Mouse (Mus musculus): ENCODE results near the gene Zswim5. TPM values are rescaled to one million over a fixed set of nuclear protein-coding genes. Genes with fewer than 3 reads are reported as not detected.

Gene Zswim5
- polyA plus RNA-seq, 1 experiment, result 2.1 TPM

DNA sequence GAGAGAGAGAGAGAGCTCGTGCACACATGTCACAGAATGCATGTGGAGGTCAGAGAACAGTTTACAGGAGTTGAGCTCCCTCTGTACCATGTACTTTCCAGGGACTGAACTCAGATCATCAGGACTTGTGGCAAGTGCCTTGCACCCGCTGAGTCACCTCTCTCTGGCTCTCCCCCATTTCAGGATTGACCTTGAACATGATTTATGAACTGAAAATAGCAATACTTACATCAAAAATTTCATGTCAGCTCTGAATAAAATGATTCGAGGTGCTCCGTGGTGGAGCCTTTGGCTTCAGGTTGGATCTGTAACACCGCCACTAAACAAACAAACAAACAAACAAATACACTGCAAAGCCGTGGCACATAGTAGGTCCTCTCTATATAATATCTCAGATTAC, 36.3 kb upstream of the Zswim5 start:
- TF ChIP-seq CTCF (IDR thresholded peaks at IDR 0.05; ENCODE audit: low read depth, low read length), result no peak
- no peak for TF ChIP-seq POLR2A (IDR thresholded peaks at IDR 0.05; ENCODE audit: insufficient read depth, low read length)
- no peak for TF ChIP-seq EP300 (IDR thresholded peaks at IDR 0.05; ENCODE audit: insufficient read depth, low read depth, low read length)
- Histone ChIP-seq H3K27me3 (ENCODE audit: control insufficient read depth, insufficient read depth, low read length, poor library complexity, severe bottlenecking) (no peaks in the 10 kb centered on the region; the same call in 1 of the 2 replicates), H3K9me3 (replicated peaks; ENCODE audit: control insufficient read depth, insufficient read depth, low read length, poor library complexity, severe bottlenecking) (no peaks in the 10 kb centered on the region), H3K4me3 (ENCODE audit: low read depth, low read length) (no peak overlapping the region), H3K36me3 (ENCODE audit: control insufficient read depth, insufficient read depth, low read length, poor library complexity, severe bottlenecking) (no peaks in the 10 kb centered on the region), H3K9ac (ENCODE audit: low read depth, poor library complexity, severe bottlenecking) (no peak overlapping the region), H3K27ac (ENCODE audit: insufficient read depth, low read length) (no peak overlapping the region), H3K4me1 (ENCODE audit: control insufficient read depth, insufficient read depth, low read length) (no peaks in the 10 kb centered on the region)

DNA sequence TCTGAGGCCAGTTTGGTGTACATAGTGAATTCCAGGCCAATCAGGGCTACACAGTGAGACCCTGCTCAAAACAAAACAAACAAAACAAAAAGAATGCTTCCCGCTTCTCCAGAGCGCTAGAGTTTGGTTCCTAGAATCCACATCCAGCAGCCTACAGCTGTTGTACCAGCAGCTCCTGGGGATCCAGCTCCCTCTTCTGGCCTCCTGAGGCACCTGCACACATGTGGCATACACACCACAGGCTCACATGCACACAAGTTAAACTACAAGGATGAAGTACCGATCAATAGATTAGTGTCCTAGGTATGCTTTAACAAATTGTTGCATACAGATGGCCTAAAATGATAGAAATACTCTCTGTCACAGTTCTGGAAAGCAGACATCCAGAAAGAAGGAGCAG, 32.9 kb upstream of the Zswim5 start:
- Histone ChIP-seq H3K36me3 (ENCODE audit: control insufficient read depth, insufficient read depth, low read length, poor library complexity, severe bottlenecking) (no peaks in the 10 kb centered on the region), H3K9ac (ENCODE audit: low read depth, poor library complexity, severe bottlenecking) (no peak overlapping the region), H3K4me3 (ENCODE audit: low read depth, low read length) (no peak overlapping the region), H3K9me3 (replicated peaks; ENCODE audit: control insufficient read depth, insufficient read depth, low read length, poor library complexity, severe bottlenecking) (no peaks in the 10 kb centered on the region), H3K27me3 (ENCODE audit: control insufficient read depth, insufficient read depth, low read length, poor library complexity, severe bottlenecking) (no peaks in the 10 kb centered on the region; the same call in 1 of the 2 replicates), H3K4me1 (ENCODE audit: control insufficient read depth, insufficient read depth, low read length) (no peaks in the 10 kb centered on the region), H3K27ac (ENCODE audit: insufficient read depth, low read length) (no peak overlapping the region)
- TF ChIP-seq EP300 (IDR thresholded peaks at IDR 0.05; ENCODE audit: insufficient read depth, low read depth, low read length) (no peak), CTCF (IDR thresholded peaks at IDR 0.05; ENCODE audit: low read depth, low read length) (peak; percentile 51)

GRCm38 (mm10) chr4:116849901-116850300, 27.3 kb upstream of the Zswim5 start:
- Histone ChIP-seq H3K4me1 (ENCODE audit: control insufficient read depth, insufficient read depth, low read length) (no peaks in the 10 kb centered on the region), H3K9me3 (replicated peaks; ENCODE audit: control insufficient read depth, insufficient read depth, low read length, poor library complexity, severe bottlenecking) (no peaks in the 10 kb centered on the region), H3K36me3 (ENCODE audit: control insufficient read depth, insufficient read depth, low read length, poor library complexity, severe bottlenecking) (no peaks in the 10 kb centered on the region), H3K9ac (ENCODE audit: low read depth, poor library complexity, severe bottlenecking) (no peak overlapping the region), H3K4me3 (ENCODE audit: low read depth, low read length) (no peak overlapping the region), H3K27me3 (ENCODE audit: control insufficient read depth, insufficient read depth, low read length, poor library complexity, severe bottlenecking) (no peaks in the 10 kb centered on the region), H3K27ac (ENCODE audit: insufficient read depth, low read length) (no peak overlapping the region)
- no peak for TF ChIP-seq EP300 (IDR thresholded peaks at IDR 0.05; ENCODE audit: insufficient read depth, low read depth, low read length)
- TF ChIP-seq CTCF (IDR thresholded peaks at IDR 0.05; ENCODE audit: low read depth, low read length), result no peak
- no peak for TF ChIP-seq POLR2A (IDR thresholded peaks at IDR 0.05; ENCODE audit: insufficient read depth, low read length)

- Histone ChIP-seq H3K9me3 (replicated peaks; ENCODE audit: control insufficient read depth, insufficient read depth, low read length, poor library complexity, severe bottlenecking) (no peaks in the 10 kb centered on the region), H3K4me3 (ENCODE audit: low read depth, low read length) (no peak overlapping the region), H3K4me1 (ENCODE audit: control insufficient read depth, insufficient read depth, low read length) (no peaks in the 10 kb centered on the region), H3K27ac (ENCODE audit: insufficient read depth, low read length) (no peak overlapping the region), H3K36me3 (ENCODE audit: control insufficient read depth, insufficient read depth, low read length, poor library complexity, severe bottlenecking) (no peaks in the 10 kb centered on the region), H3K27me3 (ENCODE audit: control insufficient read depth, insufficient read depth, low read length, poor library complexity, severe bottlenecking) (no peaks in the 10 kb centered on the region), H3K9ac (ENCODE audit: low read depth, poor library complexity, severe bottlenecking) (no peak overlapping the region)
- TF ChIP-seq CTCF (IDR thresholded peaks at IDR 0.05; ENCODE audit: low read depth, low read length), result no peak
- no peak for TF ChIP-seq POLR2A (IDR thresholded peaks at IDR 0.05; ENCODE audit: insufficient read depth, low read length)
- TF ChIP-seq EP300 (IDR thresholded peaks at IDR 0.05; ENCODE audit: insufficient read depth, low read depth, low read length), result no peak
These were observed 22.9 kb upstream of the Zswim5 start for GRCm38 (mm10) chr4:116854286-116854685.

GRCm38 (mm10) chr4:116857203-116857602, 20.0 kb upstream of the Zswim5 start:
- H3K27me3 ChIP-seq (ENCODE audit: control insufficient read depth, insufficient read depth, low read length, poor library complexity, severe bottlenecking), result no peaks in the 10 kb centered on the region
- H3K4me3 ChIP-seq (ENCODE audit: low read depth, low read length), result no peak overlapping the region
- H3K27ac ChIP-seq (ENCODE audit: insufficient read depth, low read length), result no peak overlapping the region
- no peaks in the 10 kb centered on the region for H3K4me1 ChIP-seq (ENCODE audit: control insufficient read depth, insufficient read depth, low read length)
- TF ChIP-seq POLR2A (IDR thresholded peaks at IDR 0.05; ENCODE audit: insufficient read depth, low read length) (no peak), EP300 (IDR thresholded peaks at IDR 0.05; ENCODE audit: insufficient read depth, low read depth, low read length) (no peak), CTCF (IDR thresholded peaks at IDR 0.05; ENCODE audit: low read depth, low read length) (no peak)
- no peaks in the 10 kb centered on the region for H3K36me3 ChIP-seq (ENCODE audit: control insufficient read depth, insufficient read depth, low read length, poor library complexity, severe bottlenecking)
- no peak overlapping the region for H3K9ac ChIP-seq (ENCODE audit: low read depth, poor library complexity, severe bottlenecking)
- H3K9me3 ChIP-seq (replicated peaks; ENCODE audit: control insufficient read depth, insufficient read depth, low read length, poor library complexity, severe bottlenecking), result no peaks in the 10 kb centered on the region

GRCm38 (mm10) chr4:116859711-116860110, 17.5 kb upstream of the Zswim5 start:
- Histone ChIP-seq H3K4me3 (ENCODE audit: low read depth, low read length) (no peak overlapping the region), H3K9ac (ENCODE audit: low read depth, poor library complexity, severe bottlenecking) (no peak overlapping the region), H3K9me3 (replicated peaks; ENCODE audit: control insufficient read depth, insufficient read depth, low read length, poor library complexity, severe bottlenecking) (no peaks in the 10 kb centered on the region), H3K36me3 (ENCODE audit: control insufficient read depth, insufficient read depth, low read length, poor library complexity, severe bottlenecking) (no peaks in the 10 kb centered on the region), H3K27ac (ENCODE audit: insufficient read depth, low read length) (no peak overlapping the region), H3K27me3 (ENCODE audit: control insufficient read depth, insufficient read depth, low read length, poor library complexity, severe bottlenecking) (no peaks in the 10 kb centered on the region), H3K4me1 (ENCODE audit: control insufficient read depth, insufficient read depth, low read length) (no peaks in the 10 kb centered on the region)
- TF ChIP-seq EP300 (IDR thresholded peaks at IDR 0.05; ENCODE audit: insufficient read depth, low read depth, low read length), result no peak
- no peak for TF ChIP-seq CTCF (IDR thresholded peaks at IDR 0.05; ENCODE audit: low read depth, low read length)
- no peak for TF ChIP-seq POLR2A (IDR thresholded peaks at IDR 0.05; ENCODE audit: insufficient read depth, low read length)

All from ES-Bruce4 (cell line).